Mouse (Mus musculus) naive thymus-derived CD4-positive, alpha-beta T cell, adult 2 months (primary cell): ENCODE measurements around the gene Prdx6b.

Experiments
- DNase-seq: peaks from one replicate; pipeline ENCODE4 v3.0.0-alpha.2; 2011; ENCODE audit warnings: low read depth

The Prdx6b gene

GRCm38 (mm10) chr2:80292172-80292571, at the start of gene Prdx6b:
Prdx6b (plus strand) TSS chr2:80292472.
- no peak for DNase-seq

DNA sequence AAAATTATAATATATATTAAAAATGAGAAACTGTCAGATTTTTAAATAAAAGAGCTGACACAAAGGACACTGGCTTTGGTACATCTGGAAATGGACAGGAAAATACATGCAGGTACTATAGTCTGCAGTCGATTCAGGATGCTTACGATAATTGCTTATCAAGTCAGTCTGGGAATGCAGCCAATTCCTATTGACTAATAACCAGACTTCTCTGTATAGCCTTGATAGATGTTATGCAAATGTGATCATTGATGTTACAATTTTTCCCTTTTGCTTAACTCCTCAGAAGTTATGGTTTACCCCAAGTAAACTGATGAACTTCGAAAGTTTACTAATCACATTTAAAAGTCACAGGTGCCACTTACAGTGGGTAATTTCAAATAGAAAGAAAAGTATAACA, 44.8 kb upstream of the Prdx6b start:
- no peak for DNase-seq

DNA sequence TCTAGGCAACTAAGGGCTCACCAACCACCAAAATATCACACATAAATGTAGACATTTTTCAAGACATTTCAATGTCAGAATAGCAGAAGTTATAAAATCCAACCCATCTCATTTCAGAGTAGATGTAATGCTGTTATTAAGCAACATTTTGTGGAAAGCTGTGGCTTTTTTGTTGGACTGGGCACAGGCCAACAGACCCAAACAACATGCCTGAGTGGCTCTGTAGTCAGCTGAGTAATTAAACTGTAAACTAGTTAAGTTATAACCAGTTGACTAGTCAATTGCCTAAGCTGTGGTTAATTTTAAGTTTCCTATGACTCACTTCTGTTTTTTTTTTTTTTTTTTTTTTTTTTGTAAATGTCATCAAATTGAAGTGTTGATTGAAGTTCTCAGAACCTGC, 44.4 kb upstream of the Prdx6b start:
- no peak for DNase-seq

GRCm38 (mm10) chr2:80259888-80260672, 32.2 kb upstream of the Prdx6b start:
- no peak for DNase-seq

- DNase-seq: peak; percentile 57
Measured at GRCm38 (mm10) chr2:80266894-80267293, 25.4 kb upstream of the Prdx6b start.

DNA sequence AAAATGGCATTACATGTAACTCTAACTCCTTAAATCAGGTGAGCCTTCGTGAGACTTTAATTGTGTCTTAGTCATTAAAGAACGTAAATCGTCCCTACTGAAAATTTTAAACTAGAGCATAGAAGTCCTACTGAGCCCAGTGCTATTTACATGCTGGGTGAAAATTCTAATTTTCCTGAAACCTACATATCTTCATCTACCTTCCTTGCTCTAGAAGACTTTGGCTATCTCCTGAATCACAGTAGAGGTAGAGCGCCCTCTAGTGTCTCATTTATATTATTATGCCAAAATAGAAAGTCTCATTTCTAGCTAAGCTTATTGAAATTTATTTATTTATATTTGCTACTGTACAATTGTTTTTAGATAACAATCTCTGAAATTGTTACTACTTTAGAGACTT, 24.2 kb upstream of the Prdx6b start:
- DNase-seq: peak; percentile 50

GRCm38 (mm10) chr2:80271431-80271830, 20.8 kb upstream of the Prdx6b start:
- no peak for DNase-seq

DNA sequence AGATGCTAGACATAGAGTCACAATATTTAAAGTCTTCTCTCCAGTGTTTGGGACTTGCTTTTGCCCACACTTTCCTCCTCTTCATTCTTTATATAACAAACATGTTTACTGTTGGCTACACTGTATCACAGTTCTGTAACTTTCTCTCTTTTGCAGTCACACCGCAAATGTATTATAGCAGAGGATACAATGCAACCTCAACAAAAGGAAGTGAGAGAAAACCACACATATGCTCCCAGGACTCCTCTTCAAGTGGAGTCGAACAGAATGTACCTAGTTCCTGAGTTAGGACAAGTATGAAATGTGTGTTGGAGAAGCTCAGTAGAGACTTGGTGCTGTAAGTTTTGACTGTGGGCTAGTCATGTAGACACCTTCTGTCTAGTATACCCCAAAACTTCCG, 19.2 kb upstream of the Prdx6b start:
- DNase-seq: peak; percentile 1

DNA sequence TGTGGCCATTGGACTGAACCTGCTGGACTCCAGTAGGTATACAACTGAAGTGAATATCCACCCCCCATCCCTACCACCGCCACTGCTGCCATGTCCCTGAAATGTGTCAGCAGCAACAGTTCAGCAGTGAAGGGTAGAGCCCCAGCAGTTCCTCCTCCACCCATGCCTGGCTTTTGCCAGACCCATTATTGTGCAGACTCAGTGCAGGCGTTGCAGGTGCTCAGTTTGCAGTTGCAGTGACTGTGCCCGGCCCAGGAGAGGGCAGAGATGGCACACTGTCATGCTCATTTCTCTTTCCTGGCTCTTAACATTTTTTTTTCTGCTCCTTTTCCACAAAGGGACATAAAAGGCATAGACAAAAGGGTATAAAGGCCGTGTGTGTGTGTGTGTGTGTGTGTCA, 18.5 kb upstream of the Prdx6b start:
- DNase-seq: no peak

DNA sequence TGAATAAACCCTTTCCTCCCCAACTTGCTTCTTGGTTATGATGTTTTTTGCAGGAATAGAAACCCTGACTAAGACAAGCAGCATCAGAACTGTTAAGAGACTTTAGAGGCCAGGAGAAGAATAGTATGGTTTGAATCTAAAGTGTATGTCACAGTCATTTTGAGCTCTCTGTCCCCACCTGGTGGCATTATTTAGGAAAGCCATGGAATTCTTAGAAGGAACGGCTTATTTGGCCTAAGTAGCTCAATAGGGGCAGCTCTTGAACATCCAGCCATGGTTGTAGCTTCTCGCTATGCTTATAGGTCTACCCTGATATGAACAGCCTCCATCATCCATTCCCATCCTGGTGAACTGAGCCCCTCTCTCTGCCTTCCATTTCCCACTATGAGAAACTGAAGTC, 17.1 kb upstream of the Prdx6b start:
- DNase-seq: peak; percentile 18

DNA sequence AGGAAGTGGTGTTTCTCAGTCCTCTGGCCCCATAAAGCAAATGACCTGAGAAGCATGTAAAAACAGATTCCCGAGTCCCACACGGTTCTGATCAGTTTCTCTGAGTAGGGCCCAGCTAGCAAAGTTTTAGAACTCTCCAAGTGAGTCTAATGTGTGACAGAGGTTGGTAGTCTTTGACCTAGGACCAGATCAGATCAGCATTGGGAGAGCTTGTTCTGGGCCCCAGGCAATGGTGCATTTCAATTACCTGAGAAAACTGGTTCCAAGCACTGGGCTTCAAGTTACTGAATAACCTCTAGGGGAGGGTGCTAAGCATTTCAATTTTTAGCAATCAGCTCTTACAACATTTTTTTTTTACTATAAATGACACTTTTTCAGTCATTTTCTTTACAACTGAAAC, 10.1 kb upstream of the Prdx6b start:
- DNase-seq: no peak

GRCm38 (mm10) chr2:80286397-80286796, 5.9 kb upstream of the Prdx6b start:
- DNase-seq: no peak

GRCm38 (mm10) chr2:80298334-80298733, 6.1 kb downstream of the Prdx6b start:
- DNase-seq: no peak

- DNase-seq: no peak
Measured at GRCm38 (mm10) chr2:80300806-80301205, 8.5 kb downstream of the Prdx6b start.

DNA sequence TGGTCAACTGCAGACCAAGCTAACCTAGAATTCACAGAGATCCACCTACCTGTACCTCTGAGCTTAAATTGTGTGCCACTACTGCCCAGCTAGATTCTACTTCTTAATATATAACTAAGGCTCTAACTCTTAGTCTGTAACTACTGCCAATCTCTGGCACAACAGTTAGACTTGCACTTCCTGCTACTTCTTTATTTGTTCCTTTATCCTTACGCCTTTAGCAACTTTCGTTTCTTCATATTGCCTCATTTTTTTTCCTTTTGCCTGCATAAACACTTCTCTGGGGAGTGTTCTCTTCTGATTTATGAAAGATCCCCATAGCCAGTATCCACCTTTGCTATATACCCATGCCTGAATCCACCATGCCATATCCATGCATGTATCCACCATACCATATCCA, 11.7 kb downstream of the Prdx6b start:
- DNase-seq: no peak

DNA sequence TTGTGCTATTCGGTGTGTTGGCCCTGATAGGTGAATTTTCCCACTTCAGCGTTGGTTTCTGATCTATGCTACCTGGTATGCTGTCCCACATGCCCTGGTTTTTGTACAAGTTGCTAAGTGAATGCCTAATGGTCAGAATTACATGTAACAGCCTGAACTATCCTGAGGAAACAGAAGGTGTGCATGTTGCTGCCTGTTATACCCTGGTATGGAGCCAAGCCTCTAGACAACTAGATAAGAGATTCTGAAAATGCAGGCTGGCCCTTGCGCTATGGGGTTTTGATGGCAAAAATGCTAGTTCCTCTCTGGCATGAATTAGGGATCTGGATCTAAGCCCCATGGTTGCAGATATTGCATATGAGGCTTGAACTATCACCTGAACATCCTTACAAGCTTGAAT, 15.4 kb downstream of the Prdx6b start:
- DNase-seq: no peak

- no peak for DNase-seq
Measured at GRCm38 (mm10) chr2:80309775-80310174, 17.5 kb downstream of the Prdx6b start.

DNA sequence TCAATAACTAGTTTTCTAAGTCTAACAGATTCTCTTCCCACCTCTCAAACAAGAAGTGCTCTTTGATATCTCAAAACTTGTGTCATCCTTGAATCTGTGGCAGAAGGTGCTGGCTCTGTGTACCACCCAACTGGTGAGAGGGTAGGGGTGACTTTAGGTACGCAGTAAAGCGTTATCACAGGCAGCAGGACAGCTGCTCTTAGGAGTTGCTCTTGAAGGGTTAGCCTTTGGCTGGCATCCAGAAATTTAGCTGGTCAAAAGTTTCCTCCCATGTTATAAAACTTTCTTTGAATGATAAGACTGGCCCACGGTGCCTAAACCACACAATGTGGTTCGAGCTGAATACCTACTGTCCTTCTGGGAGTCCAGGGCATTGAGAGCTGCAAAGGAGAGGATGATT, 18.5 kb downstream of the Prdx6b start:
- no peak for DNase-seq

- DNase-seq: no peak
Measured at GRCm38 (mm10) chr2:80311350-80311749, 19.1 kb downstream of the Prdx6b start.

- no peak for DNase-seq
Measured at GRCm38 (mm10) chr2:80314201-80314600, 21.9 kb downstream of the Prdx6b start.

DNA sequence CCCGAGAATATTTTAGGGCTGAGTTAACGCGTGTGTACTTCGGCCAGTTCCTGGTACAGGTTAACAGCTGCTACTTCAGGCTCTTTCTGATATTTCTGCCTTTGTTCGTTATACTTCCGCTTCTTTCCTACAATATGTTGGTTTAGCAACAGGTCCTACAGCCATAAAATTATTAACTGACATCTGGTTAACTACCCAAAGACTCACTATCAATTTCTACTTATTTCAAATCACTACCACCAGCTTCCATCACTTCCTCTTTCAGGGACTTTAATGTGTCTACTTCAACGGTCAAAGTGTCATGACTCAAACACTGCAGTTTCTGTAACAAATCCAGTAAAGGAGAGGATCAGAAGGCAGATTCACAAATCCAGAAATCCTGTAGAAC, 22.6 kb downstream of the Prdx6b start:
- no peak for DNase-seq

- DNase-seq: peak; percentile 90
Measured at GRCm38 (mm10) chr2:80315242-80316161, 23.2 kb downstream of the Prdx6b start, which contains the start of gene Dnajc10. Dnajc10 (plus strand) TSS chr2:80315466.

DNA sequence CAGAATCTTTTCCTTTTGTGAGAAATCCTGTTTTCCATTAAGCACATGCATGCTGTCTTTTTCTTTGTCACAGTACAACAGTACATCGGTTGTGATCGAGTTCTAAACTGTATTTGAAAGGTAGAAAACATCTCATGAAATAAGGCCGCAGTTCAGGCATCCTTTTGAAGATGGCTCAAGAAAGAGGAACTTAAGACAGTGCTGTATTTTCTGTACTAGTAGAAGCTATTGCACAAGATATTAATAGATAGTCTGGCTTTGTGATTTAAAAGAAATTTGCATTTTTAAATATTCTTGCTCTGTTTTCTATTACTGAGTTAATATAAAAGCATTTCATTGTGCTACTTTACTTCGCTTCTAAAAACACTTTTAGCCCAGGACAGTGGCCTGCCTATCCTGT, 30.6 kb downstream of the Prdx6b start:
- no peak for DNase-seq
